Mouse (Mus musculus): ENCODE measurements around the gene Mdm4.
A peak's percentile ranks its signal among the peaks of the same experiment; 100 is the strongest.
"Not testable (repeated sequence)": the region's sequence is repeated elsewhere in the genome, so short reads cannot be mapped to it uniquely, and the experiment has no call there.

Gene Mdm4

DNA sequence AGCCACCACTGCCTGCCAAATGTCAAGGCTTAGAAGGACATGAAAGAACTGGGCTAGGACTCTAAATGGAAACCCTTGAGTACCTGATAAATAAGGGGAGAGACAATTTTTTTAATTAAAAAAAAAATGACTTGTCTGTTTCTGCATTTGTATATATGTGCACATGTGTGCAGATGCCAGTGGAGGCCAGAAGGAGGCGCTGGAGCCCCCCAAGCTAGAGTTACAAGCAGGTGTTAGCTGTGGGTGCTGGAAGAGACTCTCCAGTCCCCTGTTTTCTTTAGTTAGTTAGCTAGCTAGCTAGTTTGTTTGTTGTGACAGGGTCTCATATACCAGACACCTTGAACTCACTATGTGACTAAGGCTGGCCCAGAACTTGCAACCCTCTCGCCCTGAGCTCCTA is 21.5 kb upstream of the Mdm4 start:
- no peak for DNase-seq

- no peak for DNase-seq
Observed at GRCm38 (mm10) chr1:133050001-133050431, 19.7 kb upstream of the Mdm4 start.

DNA sequence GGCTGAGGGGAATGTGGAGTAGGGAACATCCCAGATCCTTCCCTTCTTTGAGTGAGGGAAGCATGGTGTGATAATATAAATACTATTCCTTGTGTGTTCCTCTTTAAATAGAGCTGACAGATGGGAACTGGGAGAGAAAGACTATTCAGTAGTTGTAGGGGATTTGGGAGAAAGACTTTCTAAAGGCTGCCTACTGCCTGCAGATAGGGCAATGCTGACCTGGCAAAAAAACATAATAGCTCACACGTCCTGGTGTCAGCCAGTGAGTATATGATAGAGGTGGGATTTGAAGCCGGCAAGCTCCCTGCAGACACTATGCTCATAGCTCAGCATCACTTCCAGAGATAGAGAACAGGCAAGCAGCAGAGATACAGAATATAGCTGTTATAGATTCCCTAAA is 18.3 kb upstream of the Mdm4 start:
- DNase-seq, result no peak

GRCm38 (mm10) chr1:133047575-133047974 is 17.2 kb upstream of the Mdm4 start:
- DNase-seq, result no peak

DNA sequence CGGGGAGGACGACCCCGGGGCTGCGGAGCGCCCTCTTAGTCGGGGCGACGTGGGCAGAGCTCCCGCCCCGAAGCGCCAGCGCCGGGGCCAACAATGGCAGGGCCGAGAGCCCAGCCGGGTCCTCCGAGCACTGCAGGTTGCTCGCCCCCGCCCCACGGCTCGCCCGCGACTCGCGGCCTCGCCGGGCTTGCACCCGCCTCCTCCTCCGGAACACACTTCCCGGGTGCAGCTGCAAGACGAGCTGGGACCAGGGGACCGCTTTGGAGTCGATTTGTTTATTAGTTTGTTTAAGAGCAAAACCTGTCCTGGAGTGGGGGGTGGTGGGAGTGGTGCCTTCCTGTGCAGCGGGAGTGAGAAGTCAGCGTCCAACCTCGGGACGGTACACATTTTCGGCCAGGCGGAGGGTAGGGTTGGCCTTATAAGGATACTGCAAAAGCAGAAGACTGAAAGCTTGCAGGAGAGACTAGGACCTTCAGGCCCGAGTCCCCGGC is 16.1 kb upstream of the Mdm4 start:
- peak; percentile 66 to 70 for DNase-seq

DNA sequence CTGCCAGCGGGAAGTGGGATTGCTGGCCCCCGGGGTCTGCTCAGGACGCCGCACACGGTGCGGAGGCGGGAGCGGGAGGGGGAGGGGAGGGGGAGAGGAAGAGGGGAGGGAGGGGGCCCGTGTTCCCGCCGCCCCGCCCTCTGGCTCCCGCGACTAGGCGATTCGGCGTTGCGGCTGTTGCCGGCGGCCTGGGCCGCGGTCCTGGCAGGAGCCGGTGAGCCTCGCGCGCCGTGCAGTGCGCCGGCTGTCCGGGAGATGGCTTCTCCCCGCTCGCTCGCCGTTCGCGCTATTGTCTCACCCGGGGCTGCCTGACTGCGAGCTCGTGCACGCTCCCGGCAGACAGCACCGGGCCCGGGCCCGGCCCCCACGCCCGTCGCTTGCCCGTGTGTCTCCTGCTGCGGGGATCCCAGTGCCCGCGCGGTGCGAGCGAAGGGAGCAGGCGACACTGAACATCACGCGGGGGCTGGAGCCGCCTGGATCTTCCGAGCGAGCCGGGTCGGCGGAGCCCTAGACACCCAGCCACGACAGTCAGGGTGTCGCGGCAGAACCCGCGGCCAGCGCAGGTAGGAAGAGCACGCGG is 15.6 kb upstream of the Mdm4 start:
- peak; percentile 69 to 80 for DNase-seq

DNA sequence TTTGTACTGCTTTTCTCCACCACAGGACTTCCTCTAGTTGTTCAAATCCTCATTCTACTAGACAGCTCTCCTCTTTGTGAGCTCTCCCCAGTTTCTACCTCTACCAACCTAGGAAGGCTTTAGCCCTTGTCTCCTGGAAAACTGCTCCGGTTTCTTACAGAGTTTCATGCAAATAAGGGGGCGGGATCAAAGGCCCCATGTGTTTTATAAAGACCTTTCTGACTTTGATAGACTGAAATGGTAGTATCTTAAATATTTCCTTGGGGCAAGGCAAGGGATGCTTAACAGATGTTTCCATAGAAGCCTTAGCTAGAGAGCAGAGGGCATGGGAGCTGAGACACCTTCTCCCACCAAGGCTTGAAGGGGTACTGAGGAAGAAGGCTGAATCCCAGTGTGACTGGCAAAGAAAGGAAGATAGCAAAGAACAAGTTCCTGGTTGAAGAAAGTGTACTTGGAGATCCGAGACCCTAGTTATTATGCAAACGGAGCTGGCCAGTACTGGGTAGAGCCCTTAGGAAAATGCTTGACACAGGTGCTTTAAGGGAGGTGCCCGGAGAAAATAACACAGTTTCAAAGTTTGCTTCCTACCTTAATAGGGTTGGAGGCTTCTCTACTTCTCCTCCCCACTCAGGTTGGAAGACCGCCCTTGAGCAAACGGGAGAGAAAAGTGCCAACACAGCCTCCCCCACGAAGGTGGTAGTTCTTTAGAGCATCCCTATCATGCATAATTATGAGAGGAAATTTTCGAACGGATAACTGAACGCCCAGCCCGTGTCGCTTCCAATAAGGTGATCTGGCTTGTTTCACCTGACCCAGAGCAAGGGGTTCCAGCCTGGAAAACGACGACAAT is 14.9 kb upstream of the Mdm4 start, which contains the start of gene Pik3c2b:
Gene Pik3c2b, plus strand, starts transcription at position 657 of the 850 bp plus-strand sequence.
- DNase-seq, result no peak

DNA sequence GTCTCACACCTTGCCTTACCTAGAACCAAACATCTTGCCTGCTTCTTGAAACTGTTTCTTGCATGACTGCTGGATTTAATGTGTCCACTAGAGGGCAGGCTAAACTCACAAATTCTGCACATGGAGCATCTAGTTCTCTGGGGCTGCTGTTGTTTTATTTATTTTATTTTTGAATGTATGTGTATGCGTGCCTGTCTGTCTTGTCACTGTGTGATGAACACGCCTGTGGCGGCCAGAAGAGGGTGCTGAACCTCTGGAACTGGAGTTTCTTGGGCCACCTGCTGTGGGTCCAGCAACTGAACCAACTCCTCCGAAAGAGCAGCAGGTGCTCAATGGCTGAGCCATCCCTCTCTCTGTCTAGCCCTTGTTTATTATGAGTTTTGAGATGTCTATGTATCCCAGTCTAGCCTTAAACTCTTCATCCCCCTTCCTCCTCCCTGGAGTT is 9.2 kb upstream of the Mdm4 start:
- DNase-seq, result peak; percentile 36 to 63

- DNase-seq, result not testable (repeated sequence)
Observed at GRCm38 (mm10) chr1:133034682-133035081, 4.3 kb upstream of the Mdm4 start.

- DNase-seq, result peak in 1 of 2 experiments; percentile 36
Observed at GRCm38 (mm10) chr1:133034091-133034460, 3.7 kb upstream of the Mdm4 start.

DNA sequence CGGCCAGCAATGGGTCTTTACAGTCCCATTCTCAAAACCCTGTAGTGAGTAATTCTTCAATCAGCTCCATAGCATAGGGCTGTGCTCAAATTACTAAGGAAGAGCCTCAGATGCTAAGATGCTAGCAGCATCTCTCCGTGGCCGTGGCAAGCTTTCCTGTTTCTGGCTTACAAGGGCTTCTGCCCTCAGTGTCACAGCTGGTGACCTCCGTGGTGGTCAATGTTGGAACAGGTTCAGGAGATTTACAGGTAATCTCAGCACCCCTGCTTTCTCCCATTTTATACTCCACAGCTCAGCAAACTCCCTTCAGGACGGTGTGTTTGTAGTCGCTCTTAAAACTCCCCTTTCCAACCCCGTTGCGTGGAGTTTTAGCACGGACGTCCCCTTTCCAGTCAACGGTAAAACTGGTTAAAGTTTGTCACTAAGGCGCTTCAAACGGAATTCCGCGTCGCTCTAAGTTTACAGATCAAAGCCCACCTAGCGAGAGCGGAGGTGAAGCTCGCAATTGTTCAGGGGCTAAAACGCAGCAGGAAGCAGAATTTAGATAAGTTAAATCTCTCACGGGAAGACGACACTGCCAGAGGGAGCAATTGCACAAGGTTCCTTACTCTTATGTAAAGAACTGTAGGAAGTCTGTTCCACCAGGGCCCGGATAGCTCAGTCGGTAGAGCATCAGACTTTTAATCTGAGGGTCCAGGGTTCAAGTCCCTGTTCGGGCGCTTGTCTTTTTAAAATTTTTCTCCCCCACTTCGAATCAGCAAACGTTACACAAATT is 3.1 kb upstream of the Mdm4 start:
- peak; percentile 53 to 60 for DNase-seq

- DNase-seq, result no peak
Observed at GRCm38 (mm10) chr1:133032981-133033315, 2.6 kb upstream of the Mdm4 start.

DNA sequence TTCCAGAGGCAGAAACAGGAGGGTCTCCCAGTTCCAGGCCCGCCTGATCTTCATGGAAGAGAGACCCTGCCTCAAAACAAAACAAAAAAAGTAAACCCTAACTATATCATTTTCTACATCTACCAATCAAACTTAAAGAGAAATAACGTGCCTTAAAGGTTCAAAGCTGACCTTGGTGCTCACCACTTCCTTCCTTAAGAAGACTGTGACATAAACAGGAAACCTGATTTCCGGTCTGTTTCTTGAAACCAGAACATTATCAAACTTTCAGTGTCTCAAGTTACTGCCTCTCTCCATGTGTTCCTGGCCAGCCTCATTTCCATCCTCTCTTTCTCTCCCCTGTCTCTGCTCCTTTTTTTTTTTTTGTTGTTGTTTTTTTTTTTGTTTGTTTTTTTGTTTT is 617 bp downstream of the Mdm4 start:
- no peak for DNase-seq

DNA sequence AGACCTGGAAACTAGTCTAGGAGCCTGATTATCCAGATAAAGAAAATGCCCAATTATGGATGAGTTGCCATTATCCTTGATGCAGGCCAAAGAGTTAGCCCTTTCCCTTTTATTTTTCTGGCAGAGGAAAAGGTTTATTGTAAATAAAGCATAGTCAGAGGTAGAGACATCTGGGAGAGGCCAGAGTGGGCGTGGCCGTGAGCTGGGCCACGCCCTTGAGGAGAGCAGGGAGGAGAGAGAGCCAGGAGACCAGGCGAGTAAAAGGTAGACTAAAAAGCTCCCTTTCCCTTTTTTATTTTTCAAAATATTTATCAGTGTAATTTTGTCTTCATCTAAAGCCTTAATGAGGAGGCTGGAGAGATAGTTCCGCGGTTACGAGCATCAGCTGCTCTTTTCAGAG is 2.4 kb downstream of the Mdm4 start:
- no peak for DNase-seq

GRCm38 (mm10) chr1:133027126-133027525 is 3.2 kb downstream of the Mdm4 start:
- no peak for DNase-seq

GRCm38 (mm10) chr1:133025796-133026190 is 4.6 kb downstream of the Mdm4 start:
- DNase-seq, result peak in 1 of 2 experiments; percentile 12

DNA sequence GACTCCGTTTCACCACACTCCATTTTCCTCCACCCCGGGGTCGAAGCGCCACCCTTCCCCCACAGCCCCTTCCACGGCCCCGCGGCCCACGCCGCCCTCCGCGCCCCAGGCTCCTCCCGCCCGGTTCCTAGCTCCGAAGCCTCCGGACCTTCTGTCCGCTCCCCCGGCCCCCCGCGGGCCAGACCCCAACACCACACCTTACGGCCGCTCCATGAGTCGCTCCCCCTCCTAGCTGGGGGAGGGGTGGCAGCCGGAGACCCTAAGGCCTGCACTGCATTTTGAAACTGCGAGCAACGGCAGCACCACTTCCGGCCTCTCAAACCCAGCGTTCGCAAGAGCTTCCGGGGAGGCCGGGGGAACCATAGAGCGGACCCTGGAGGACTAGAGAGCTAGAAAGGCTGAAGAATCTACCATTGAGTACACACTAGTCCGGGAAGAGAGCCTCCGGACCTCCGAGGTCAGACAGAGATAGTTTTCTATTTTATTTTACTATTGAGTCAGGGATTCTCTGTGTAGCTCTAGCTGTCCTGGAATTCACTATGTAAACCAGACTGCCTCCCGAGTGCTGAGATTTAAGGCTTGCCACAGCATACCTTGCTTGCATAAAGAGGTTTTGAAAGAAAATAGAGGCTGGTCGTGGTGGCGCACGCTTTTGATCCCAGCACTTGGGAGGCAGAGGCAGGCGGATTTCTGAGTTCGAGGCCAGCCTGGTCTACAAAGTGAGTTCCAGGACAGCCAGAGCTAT is 5.1 kb downstream of the Mdm4 start:
- peak; percentile 87 to 91 for DNase-seq

- DNase-seq, result no peak
Observed at GRCm38 (mm10) chr1:133024426-133024825, 5.9 kb downstream of the Mdm4 start.

DNA sequence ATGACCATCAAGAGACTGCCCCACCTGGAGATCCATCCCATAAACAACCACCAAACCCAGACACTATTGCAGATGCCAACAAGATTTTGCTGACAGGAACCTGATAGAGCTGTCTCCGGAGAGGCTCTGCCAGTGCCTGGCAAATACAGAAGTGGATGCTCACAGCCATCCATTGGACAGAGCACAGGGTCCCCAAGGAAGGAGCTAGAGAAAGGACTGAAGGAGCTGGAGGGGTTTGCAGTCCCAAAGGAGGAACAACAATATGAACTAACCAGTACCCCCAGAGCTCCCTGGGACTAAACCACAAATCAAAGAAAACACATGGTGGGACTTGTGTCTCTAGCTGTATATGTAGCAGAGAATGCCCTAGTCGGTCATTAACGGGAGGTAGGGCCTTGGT is 6.6 kb downstream of the Mdm4 start:
- not testable (repeated sequence) for DNase-seq

- not testable (repeated sequence) for DNase-seq
Observed at GRCm38 (mm10) chr1:133021971-133022370, 8.4 kb downstream of the Mdm4 start.

- DNase-seq, result no peak
Observed at GRCm38 (mm10) chr1:133021391-133021790, 9.0 kb downstream of the Mdm4 start.

DNA sequence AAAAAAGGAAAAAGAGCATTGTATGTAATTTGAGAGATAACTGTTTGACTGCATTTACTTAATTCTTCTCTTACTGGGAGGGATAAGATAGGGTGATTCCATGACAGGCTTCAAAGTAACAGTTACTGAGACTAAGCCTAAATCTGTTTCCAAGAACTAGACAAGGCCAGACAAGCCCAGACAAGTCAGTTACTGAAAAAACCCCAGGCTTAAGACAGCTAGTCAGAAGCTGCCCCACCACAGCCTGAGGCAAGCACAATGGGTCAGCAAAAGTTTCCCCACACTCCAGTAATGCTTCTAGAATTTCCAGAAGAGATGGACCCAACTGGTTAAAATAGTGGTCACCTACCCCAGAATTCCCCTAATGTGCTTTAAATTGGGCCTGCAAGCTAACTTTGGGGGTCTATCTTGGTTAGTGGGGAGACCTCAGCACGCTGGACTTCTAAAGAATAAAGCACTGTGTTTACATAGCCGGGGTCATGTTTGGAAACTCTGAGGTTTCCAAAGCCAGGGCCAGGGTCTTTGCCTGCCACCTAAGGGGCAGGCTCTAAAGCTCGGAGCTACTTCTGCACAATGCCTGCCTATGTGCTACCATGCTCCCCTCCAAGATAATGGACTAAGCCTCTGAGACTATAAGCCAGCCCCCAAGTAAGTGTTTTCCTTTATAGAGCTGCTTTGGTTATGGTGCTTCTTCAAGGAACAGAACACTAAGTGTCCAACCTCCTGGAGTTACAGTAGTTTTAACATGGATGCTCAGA is 10.0 kb downstream of the Mdm4 start:
- DNase-seq, result no peak
